9 mouse cellular contexts compared by ENCODE assay signal in genomic region chr2:167173051-167173875, GRCm38 (mm10). TPM values are rescaled to one million over a fixed set of nuclear protein-coding genes. Genes with fewer than 3 reads are reported as not detected.
DNase-seq lines count a peak whose midpoint lies in the region; ATAC-seq and TF ChIP-seq lines count a peak whose summit lies in the region.
"Had no signal": no experiment of that assay in that cellular context is flagged by ENCODE, and none has a peak within 500 bp of the region (broad histone marks: within the 10 kb centered on the region; RNA-seq: fewer than 3 reads in every experiment).

No protein-coding gene starts in this region.

- H3K36me3 ChIP-seq in intestine, embryonic 15.5 days, result no peaks in the 10 kb centered on the region
- no peaks in the 10 kb centered on the region for H3K36me3 ChIP-seq in lung, postnatal 0 days (ENCODE audit: insufficient read depth, low read length)

- no peaks in the 10 kb centered on the region for H3K27me3 ChIP-seq in intestine, embryonic 15.5 days (replicated peaks)
- H3K27me3 ChIP-seq in lung, postnatal 0 days (replicated peaks; ENCODE audit: insufficient read depth, low read length), result no peaks in the 10 kb centered on the region

- DNase-seq in adrenal gland, adult 2 months, result peak; percentile 24
- no peak for DNase-seq in adrenal gland, postnatal 36 days
- peak; percentile 67 for DNase-seq in fibroblast of lung, adult 2 months (ENCODE audit: low read depth)
- DNase-seq in lung, postnatal 0 days (ENCODE audit: low spot score), result peak; percentile 84
- DNase-seq in thymus, postnatal 25 days, result no peak
- no peak for DNase-seq in spleen, postnatal 10 days (ENCODE audit: low spot score in 2 of 2)

- TF ChIP-seq EP300 in lung, postnatal 0 days (IDR thresholded peaks at IDR 0.05), result no peak

- peak; percentile 67; the same call in 1 of the 2 replicates for ATAC-seq in intestine, embryonic 15.5 days
- peak; percentile 88 for ATAC-seq in lung, postnatal 0 days
- no peak for ATAC-seq in megakaryocyte-erythroid progenitor cell, adult 5-6 weeks (replicated peaks; ENCODE audit: low FRiP score, low TSS enrichment, poor library complexity, severe bottlenecking)

- peak overlapping the region; percentile 70 for H3K27ac ChIP-seq in intestine, embryonic 15.5 days
- H3K27ac ChIP-seq in lung, postnatal 0 days (ENCODE audit: low read length), result no peak overlapping the region
- H3K27ac ChIP-seq: liver, embryonic 14.5 days had no signal

- no peaks in the 10 kb centered on the region for H3K9me3 ChIP-seq in intestine, embryonic 15.5 days
- H3K9me3 ChIP-seq in lung, postnatal 0 days (ENCODE audit: low read length), result no peaks in the 10 kb centered on the region

- H3K9ac ChIP-seq in intestine, embryonic 15.5 days, result no peak overlapping the region
- H3K9ac ChIP-seq in lung, postnatal 0 days (replicated peaks; ENCODE audit: low read depth), result no peak overlapping the region
- H3K9ac ChIP-seq: liver, embryonic 14.5 days had no signal

- TF ChIP-seq CTCF in lung, postnatal 0 days (IDR thresholded peaks at IDR 0.05), result no peak

- WGBS in intestine, embryonic 15.5 days, result 66% methylated on average over 5 of the region's 5 CpGs
- 62% methylated on average over 5 of the region's 5 CpGs for WGBS in lung, postnatal 0 days

- H3K4me1 ChIP-seq in intestine, embryonic 15.5 days (replicated peaks), result peaks cover 4% of the 10 kb centered on the region
- no peaks in the 10 kb centered on the region for H3K4me1 ChIP-seq in lung, postnatal 0 days (ENCODE audit: insufficient read depth, low read depth, low read length)

- no peak overlapping the region for H3K4me2 ChIP-seq in intestine, embryonic 15.5 days (replicated peaks)
- no peak overlapping the region for H3K4me2 ChIP-seq in lung, postnatal 0 days (replicated peaks; ENCODE audit: low read depth, low read length)

- no peak overlapping the region for H3K4me3 ChIP-seq in intestine, embryonic 15.5 days (replicated peaks)
- no peak overlapping the region for H3K4me3 ChIP-seq in lung, postnatal 0 days (ENCODE audit: low read depth, low read length)

RNA-seq across cellular contexts. Expression of gene Kcnb1, which starts 16.7 kb away (rescaled TPM):
- 10 to 100 TPM; 14.8 to 21.7 TPM for total RNA-seq in adrenal gland, adult 2 months (2021)
- polyA plus RNA-seq in adrenal gland, adult 2 months (2012; rRNA removed), result 7.7 and 9.4 TPM in 2 replicates
- 10 to 100 TPM; 13.7 to 20.7 TPM for total RNA-seq in adrenal gland, postnatal 36 days (2021)
- 1.1 and 1.7 TPM in 2 replicates for polyA plus RNA-seq in intestine, embryonic 15.5 days (2015; fragmentation: Nextera tagmentation; extraction: Ambion mirVana)
- 0.76 and 1.1 TPM in 2 replicates for polyA plus RNA-seq in lung, postnatal 0 days (2015; fragmentation: Nextera tagmentation; extraction: Ambion mirVana)
- 0.35 and 1.4 TPM in 2 replicates for total RNA-seq in megakaryocyte-erythroid progenitor cell, adult 5-6 weeks (2014; fragmentation: Nextera tagmentation)
- 0.04 TPM in 1 of 2 replicates, not detected in the other for total RNA-seq in megakaryocyte-erythroid progenitor cell, adult 5-6 weeks (2017)

Comparison
In these comparisons a context has a peak if more than half of its experiments do, and no peak if none do; other contexts are left out.
1. DNase-seq: peak in adrenal gland, adult 2 months (single experiment), fibroblast of lung, adult 2 months (single experiment) and lung, postnatal 0 days (single experiment); none in adrenal gland, postnatal 36 days (0 of 2), thymus, postnatal 25 days (single experiment) and spleen, postnatal 10 days (0 of 2).
2. RNA of gene Kcnb1, which starts 16.7 kb away (total RNA-seq): 14.8 to 21.7 TPM in adrenal gland, adult 2 months and 13.7 to 20.7 TPM in adrenal gland, postnatal 36 days; 0.04 to 1.4 TPM in megakaryocyte-erythroid progenitor cell, adult 5-6 weeks; every median in the first group is over 4 times any median in the second.